Mouse (Mus musculus): ENCODE measurements around the gene Otof. TPM values are rescaled to one million over a fixed set of nuclear protein-coding genes. Genes with fewer than 3 reads are reported as not detected.

Gene Otof
- 8.6 TPM in 2 replicates for polyA plus RNA-seq (2012; rRNA removed)

GRCm38 (mm10) chr5:30461821-30462220 is at the start of gene Otof:
Gene Otof (minus strand): TSS chr5:30461932.
- no peak for DNase-seq (ENCODE audit: low read depth)

- DNase-seq (ENCODE audit: low read depth): no peak
Measured at GRCm38 (mm10) chr5:30497299-30497698, 35.6 kb upstream of the Otof start.

GRCm38 (mm10) chr5:30496821-30497220 is 35.1 kb upstream of the Otof start:
- no peak for DNase-seq (ENCODE audit: low read depth)

- no peak for DNase-seq (ENCODE audit: low read depth)
Measured at GRCm38 (mm10) chr5:30495288-30495687, 33.6 kb upstream of the Otof start.

GRCm38 (mm10) chr5:30494606-30495005 is 32.9 kb upstream of the Otof start:
- DNase-seq (ENCODE audit: low read depth): no peak

GRCm38 (mm10) chr5:30493723-30494122 is 32.0 kb upstream of the Otof start:
- no peak for DNase-seq (ENCODE audit: low read depth)

- no peak for DNase-seq (ENCODE audit: low read depth)
Measured at GRCm38 (mm10) chr5:30490845-30491244, 29.1 kb upstream of the Otof start.

GRCm38 (mm10) chr5:30490215-30490614 is 28.5 kb upstream of the Otof start:
- no peak for DNase-seq (ENCODE audit: low read depth)

GRCm38 (mm10) chr5:30485136-30485535 is 23.4 kb upstream of the Otof start:
- DNase-seq (ENCODE audit: low read depth): no peak

GRCm38 (mm10) chr5:30484591-30484990 is 22.9 kb upstream of the Otof start:
- no peak for DNase-seq (ENCODE audit: low read depth)

GRCm38 (mm10) chr5:30483533-30483932 is 21.8 kb upstream of the Otof start:
- no peak for DNase-seq (ENCODE audit: low read depth)

- DNase-seq (ENCODE audit: low read depth): no peak
Measured at GRCm38 (mm10) chr5:30482319-30482718, 20.6 kb upstream of the Otof start.

GRCm38 (mm10) chr5:30476534-30476933 is 14.8 kb upstream of the Otof start:
- no peak for DNase-seq (ENCODE audit: low read depth)

- no peak for DNase-seq (ENCODE audit: low read depth)
Measured at GRCm38 (mm10) chr5:30472148-30472547, 10.4 kb upstream of the Otof start.

- DNase-seq (ENCODE audit: low read depth): no peak
Measured at GRCm38 (mm10) chr5:30470454-30470853, 8.7 kb upstream of the Otof start.

- no peak for DNase-seq (ENCODE audit: low read depth)
Measured at GRCm38 (mm10) chr5:30466315-30466714, 4.6 kb upstream of the Otof start.

GRCm38 (mm10) chr5:30465861-30466260 is 4.1 kb upstream of the Otof start, which contains the start of gene 1700001C02Rik:
Gene 1700001C02Rik (plus strand): TSS chr5:30466047.
- DNase-seq (ENCODE audit: low read depth): no peak

- DNase-seq (ENCODE audit: low read depth): no peak
Measured at GRCm38 (mm10) chr5:30460155-30460554, 1.6 kb downstream of the Otof start.

GRCm38 (mm10) chr5:30456056-30456455 is 5.7 kb downstream of the Otof start:
- DNase-seq (ENCODE audit: low read depth): no peak

- DNase-seq (ENCODE audit: low read depth): no peak
Measured at GRCm38 (mm10) chr5:30444327-30444895, 17.3 kb downstream of the Otof start.

GRCm38 (mm10) chr5:30442196-30442595 is 19.5 kb downstream of the Otof start:
- DNase-seq (ENCODE audit: low read depth): no peak

GRCm38 (mm10) chr5:30440308-30440906 is 21.3 kb downstream of the Otof start:
- DNase-seq (ENCODE audit: low read depth): no peak

- no peak for DNase-seq (ENCODE audit: low read depth)
Measured at GRCm38 (mm10) chr5:30438931-30439330, 22.8 kb downstream of the Otof start.

GRCm38 (mm10) chr5:30427406-30427805 is 34.3 kb downstream of the Otof start:
- DNase-seq (ENCODE audit: low read depth): no peak
